In the genomic region with DNA sequence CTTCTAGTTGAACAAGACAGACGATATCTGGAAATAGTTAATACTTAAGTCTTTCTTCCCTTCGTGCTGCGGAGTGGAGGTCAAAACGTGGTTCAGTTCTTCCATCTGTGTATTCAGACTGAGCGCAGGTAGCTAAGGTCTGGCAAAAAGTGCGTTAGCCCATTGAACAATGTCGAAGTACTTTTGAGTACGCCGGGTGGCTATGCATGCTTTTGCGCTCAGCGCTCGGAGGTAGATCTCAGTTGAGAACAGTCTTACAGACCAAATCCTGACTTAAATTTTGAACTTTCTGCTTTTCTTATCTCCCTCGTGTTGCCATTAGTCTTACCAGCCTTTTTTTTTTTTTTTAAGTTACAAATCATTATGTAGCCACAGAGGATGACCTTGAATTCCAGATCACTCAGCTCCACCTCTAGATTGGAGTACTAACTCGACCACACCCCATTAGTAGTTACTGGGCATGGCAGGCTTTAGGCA, we compare ENCODE assay signal across 8 mouse cellular contexts. TPM values are rescaled to one million over a fixed set of nuclear protein-coding genes. Genes with fewer than 3 reads are reported as not detected.
DNase-seq lines count a peak whose midpoint lies in the region; ATAC-seq and TF ChIP-seq lines count a peak whose summit lies in the region.
"Had no signal": no experiment of that assay in that cellular context is flagged by ENCODE, and none has a peak within 500 bp of the region (broad histone marks: within the 10 kb centered on the region; RNA-seq: fewer than 3 reads in every experiment).

No protein-coding gene starts in this region.

- WGBS in heart, embryonic 14.5 days, result under 1% methylated on average over 14 of the region's 14 CpGs
- WGBS in limb, embryonic 11.5 days, result 2% methylated on average over 14 of the region's 14 CpGs
- under 1% methylated on average over 14 of the region's 14 CpGs for WGBS in neural tube, embryonic 13.5 days

- ATAC-seq in heart, embryonic 14.5 days (ENCODE audit: insufficient number of reproducible peaks, insufficient read depth, low FRiP score, low read depth), result no peak
- no peak for ATAC-seq in limb, embryonic 11.5 days (ENCODE audit: insufficient number of reproducible peaks, low FRiP score, low TSS enrichment, low read depth)
- ATAC-seq in neural tube, embryonic 13.5 days (ENCODE audit: low read depth), result no peak

- no peak for DNase-seq in CH12.LX (ENCODE audit: extremely low read depth)
- peak; percentile 74 for DNase-seq in MEL (ENCODE audit: low read depth, low spot score)
- no peak for DNase-seq in limb, embryonic 11.5 days (ENCODE audit: low spot score)
- DNase-seq in right cerebral cortex, postnatal 36 days (ENCODE audit: low spot score in 2 of 2), result no peak
- DNase-seq in yolk sac, embryonic 10.5 days (ENCODE audit: low spot score), result no peak

- no peak for TF ChIP-seq EP300 in CH12.LX (IDR thresholded peaks at IDR 0.05; ENCODE audit: low read length)
- TF ChIP-seq EP300 in MEL (IDR thresholded peaks at IDR 0.05; ENCODE audit: low read depth in 1 of 2, low read length in 2 of 2), result no peak

- H3K9me3 ChIP-seq in CH12.LX (replicated peaks; ENCODE audit: low read length), result no peaks in the 10 kb centered on the region
- no peaks in the 10 kb centered on the region for H3K9me3 ChIP-seq in MEL (replicated peaks; ENCODE audit: insufficient read depth, low read length)
- H3K9me3 ChIP-seq in heart, embryonic 14.5 days (ENCODE audit: control insufficient read depth, low read length), result no peaks in the 10 kb centered on the region
- H3K9me3 ChIP-seq in limb, embryonic 11.5 days (ENCODE audit: control insufficient read depth, low read length), result no peaks in the 10 kb centered on the region
- no peaks in the 10 kb centered on the region for H3K9me3 ChIP-seq in neural tube, embryonic 13.5 days

- H3K79me2 ChIP-seq in CH12.LX (replicated peaks; ENCODE audit: control insufficient read depth, extremely low read depth, insufficient read depth, poor library complexity, severe bottlenecking) (peaks cover 86% of the 10 kb centered on the region), MEL (ENCODE audit: control insufficient read depth, insufficient read depth, low read length, poor library complexity) (peaks cover 89% of the 10 kb centered on the region)

- TF ChIP-seq RAD21 in CH12.LX (IDR thresholded peaks at IDR 0.05; ENCODE audit: low read depth, low read length) (no peak), MEL (IDR thresholded peaks at IDR 0.05; ENCODE audit: low read depth, low read length) (no peak)

- TF ChIP-seq POLR2A in CH12.LX (IDR thresholded peaks at IDR 0.05; ENCODE audit: low read depth, low read length) (no peak), MEL (IDR thresholded peaks at IDR 0.05; ENCODE audit: control insufficient read depth in 1 of 2, insufficient read depth in 1 of 2, low read depth in 1 of 2, low read length in 2 of 2, poor library complexity in 1 of 2) (peak in 1 of 2 experiments; percentile 36; a peak in 1 of 4 replicates)

- H3K4me2 ChIP-seq in CH12.LX (ENCODE audit: insufficient read depth, low read depth, poor library complexity, severe bottlenecking), result peak overlapping the region; percentile 82
- peak overlapping the region; percentile 85 for H3K4me2 ChIP-seq in heart, embryonic 14.5 days (ENCODE audit: low read length)
- H3K4me2 ChIP-seq in limb, embryonic 11.5 days (ENCODE audit: low read depth, severe bottlenecking), result peak overlapping the region; percentile 54
- peak overlapping the region; percentile 97 for H3K4me2 ChIP-seq in neural tube, embryonic 13.5 days

- H3K36me3 ChIP-seq in CH12.LX (replicated peaks in 1 of 2; ENCODE audit: control insufficient read depth in 1 of 2, insufficient read depth in 1 of 2, low read length in 1 of 2) (peaks cover 0 to 16% of the 10 kb centered on the region in 2 experiments), MEL (ENCODE audit: control insufficient read depth in 1 of 2, insufficient read depth in 2 of 2, low read length in 2 of 2) (peaks cover 21 to 40% of the 10 kb centered on the region in 2 experiments)
- H3K36me3 ChIP-seq in heart, embryonic 14.5 days (ENCODE audit: control insufficient read depth, insufficient read depth, low read length), result no peaks in the 10 kb centered on the region
- H3K36me3 ChIP-seq in limb, embryonic 11.5 days (ENCODE audit: control insufficient read depth, insufficient read depth, low read length), result no peaks in the 10 kb centered on the region
- H3K36me3 ChIP-seq in neural tube, embryonic 13.5 days, result no peaks in the 10 kb centered on the region

- H3K9ac ChIP-seq in CH12.LX (ENCODE audit: insufficient read depth, low read depth), result peak overlapping the region; percentile 92
- H3K9ac ChIP-seq in MEL (ENCODE audit: control insufficient read depth, low read depth, low read length, poor library complexity, severe bottlenecking), result peak overlapping the region; percentile 92
- H3K9ac ChIP-seq in heart, embryonic 14.5 days (ENCODE audit: low read length), result peak overlapping the region; percentile 99
- H3K9ac ChIP-seq in limb, embryonic 11.5 days (ENCODE audit: low read length), result peak overlapping the region; percentile 96
- H3K9ac ChIP-seq in neural tube, embryonic 13.5 days, result peak overlapping the region; percentile 94

- H3K4me3 ChIP-seq in CH12.LX (replicated peaks in 1 of 3; ENCODE audit: low read depth in 2 of 3, low read length in 2 of 3, poor library complexity in 1 of 3) (peak overlapping the region; percentile 86 to 99 (median 96)), MEL (ENCODE audit: control insufficient read depth in 1 of 2, insufficient read depth in 1 of 2, low read depth in 2 of 2, low read length in 2 of 2) (peak overlapping the region; percentile 97 to 99)
- H3K4me3 ChIP-seq in heart, embryonic 14.5 days (ENCODE audit: control insufficient read depth in 1 of 2, insufficient read depth in 1 of 2, low read depth in 1 of 2, low read length in 2 of 2), result peak overlapping the region; percentile 85 to 99
- peak overlapping the region; percentile 100 for H3K4me3 ChIP-seq in limb, embryonic 11.5 days (ENCODE audit: low read depth, low read length)
- H3K4me3 ChIP-seq in neural tube, embryonic 13.5 days, result peak overlapping the region; percentile 95

- no peak for TF ChIP-seq CTCF in CH12.LX (conservative IDR thresholded peaks at IDR 0.05 in 1 of 2, IDR thresholded peaks at IDR 0.05 in 1 of 2; ENCODE audit: low read depth in 2 of 2, low read length in 2 of 2)
- no peak for TF ChIP-seq CTCF in MEL (IDR thresholded peaks at IDR 0.05 in 2 of 3, conservative IDR thresholded peaks at IDR 0.05 in 1 of 3; ENCODE audit: control insufficient read depth in 1 of 3, insufficient read depth in 1 of 3, low read depth in 2 of 3, low read length in 3 of 3, poor library complexity in 1 of 3, severe bottlenecking in 1 of 3)

- H3K27me3 ChIP-seq in CH12.LX (replicated peaks) (no peaks in the 10 kb centered on the region), MEL (ENCODE audit: control insufficient read depth in 1 of 2, insufficient read depth in 2 of 2, low read length in 2 of 2) (no peaks in the 10 kb centered on the region)
- no peaks in the 10 kb centered on the region for H3K27me3 ChIP-seq in heart, embryonic 14.5 days (ENCODE audit: control insufficient read depth, insufficient read depth, low read length)
- H3K27me3 ChIP-seq in limb, embryonic 11.5 days (ENCODE audit: control insufficient read depth, insufficient read depth, low read length), result no peaks in the 10 kb centered on the region
- H3K27me3 ChIP-seq in neural tube, embryonic 13.5 days, result no peaks in the 10 kb centered on the region

- H3K27ac ChIP-seq in CH12.LX (ENCODE audit: insufficient read depth, low read depth) (no peak overlapping the region), MEL (ENCODE audit: control insufficient read depth, low read depth, low read length) (peak overlapping the region; percentile 93)
- peak overlapping the region; percentile 82 to 97; a peak in 2 of 4 replicates for H3K27ac ChIP-seq in heart, embryonic 14.5 days (replicated peaks in 1 of 2; ENCODE audit: control insufficient read depth in 1 of 2, insufficient read depth in 1 of 2, low read depth in 2 of 2, low read length in 2 of 2)
- no peak overlapping the region for H3K27ac ChIP-seq in limb, embryonic 11.5 days (replicated peaks; ENCODE audit: low read depth, low read length)
- no peak overlapping the region for H3K27ac ChIP-seq in neural tube, embryonic 13.5 days (replicated peaks)

- in situ Hi-C loops in CH12.LX (cut with MboI; ENCODE audit: low pct_ligation_motif_present, low pct_unique_long_range_greater_than_20kb, low sequenced_read_pairs), result no loop called here

- dilution Hi-C loops in CH12.LX (cut with MboI; ENCODE audit: extremely low pct_ligation_motif_present, extremely low pct_unique_long_range_greater_than_20kb, low sequenced_read_pairs), result no loop called here

- peaks cover 2 to 42% of the 10 kb centered on the region in 2 experiments; a peak in 3 of 4 replicates for H3K4me1 ChIP-seq in CH12.LX (ENCODE audit: control insufficient read depth in 1 of 2, insufficient read depth in 2 of 2)
- H3K4me1 ChIP-seq in MEL (ENCODE audit: control insufficient read depth in 1 of 2, insufficient read depth in 2 of 2, low read length in 2 of 2), result peaks cover 14 to 18% of the 10 kb centered on the region in 2 experiments
- H3K4me1 ChIP-seq in heart, embryonic 14.5 days (ENCODE audit: control insufficient read depth in 2 of 2, insufficient read depth in 2 of 2, low read length in 2 of 2), result peaks cover 8 to 32% of the 10 kb centered on the region in 2 experiments
- H3K4me1 ChIP-seq in limb, embryonic 11.5 days (ENCODE audit: control insufficient read depth, insufficient read depth, low read length), result peaks cover 5% of the 10 kb centered on the region
- peaks cover 33% of the 10 kb centered on the region for H3K4me1 ChIP-seq in neural tube, embryonic 13.5 days (replicated peaks)

RNA-seq across cellular contexts. Expression of a gene that starts 8.3 kb away (rescaled TPM):
- total RNA-seq in CH12.LX (2012; rRNA removed) (598 and 821 TPM in 2 replicates), CH12.LX (2014; rRNA removed) (1,196 and 1,374 TPM in 2 replicates), MEL (2012; rRNA removed) (868 and 882 TPM in 2 replicates)
- polyA plus RNA-seq in CH12.LX (2012; ENCODE audit: insufficient read length, low read depth) (790 and 847 TPM in 2 replicates), MEL (2012; ENCODE audit: insufficient read depth in 1 of 2, insufficient read length in 2 of 2, low read depth in 1 of 2, low replicate concordance in 2 of 2, missing spikeins in 1 of 2) (1,000 to 10,000 TPM in 1 of 2 experiments, 100 to 1,000 TPM in 1; 722 to 2,287 TPM)
- 457 and 471 TPM in 2 replicates for polyA plus RNA-seq in heart, embryonic 14.5 days (2014; fragmentation: Nextera tagmentation; extraction: Ambion mirVana)
- 852 and 860 TPM in 2 replicates for polyA plus RNA-seq in limb, embryonic 11.5 days (2014; fragmentation: Nextera tagmentation; extraction: Ambion mirVana)
- polyA plus RNA-seq in neural tube, embryonic 13.5 days (2015; fragmentation: Nextera tagmentation; extraction: Ambion mirVana), result 298 and 333 TPM in 2 replicates

RNA-seq across cellular contexts. Expression of a gene that starts 29.0 kb away (rescaled TPM):
- total RNA-seq in CH12.LX (2012; rRNA removed), result not detected in 2 replicates
- not detected in 2 replicates for total RNA-seq in CH12.LX (2014; rRNA removed)
- polyA plus RNA-seq in CH12.LX (2012; ENCODE audit: insufficient read length, low read depth), result 0.55 TPM in 1 of 2 replicates, not detected in the other
- not detected in 2 replicates for total RNA-seq in MEL (2012; rRNA removed)
- under 1 TPM in 1 of 2 experiments, not detected in 1; 0.22 TPM for polyA plus RNA-seq in MEL (2012; ENCODE audit: insufficient read depth in 1 of 2, insufficient read length in 2 of 2, low read depth in 1 of 2, low replicate concordance in 2 of 2, missing spikeins in 1 of 2)
- 0.73 and 2.5 TPM in 2 replicates for polyA plus RNA-seq in heart, embryonic 14.5 days (2014; fragmentation: Nextera tagmentation; extraction: Ambion mirVana)
- 2.0 and 3.9 TPM in 2 replicates for polyA plus RNA-seq in limb, embryonic 11.5 days (2014; fragmentation: Nextera tagmentation; extraction: Ambion mirVana)
- polyA plus RNA-seq in neural tube, embryonic 13.5 days (2015; fragmentation: Nextera tagmentation; extraction: Ambion mirVana), result 2.6 and 2.7 TPM in 2 replicates
- polyA plus RNA-seq: large intestine, adult 2 months had no signal

RNA-seq across cellular contexts. Expression of a gene that starts 46.6 kb away (rescaled TPM):
- total RNA-seq in CH12.LX (2012; rRNA removed) (13.1 and 16.2 TPM in 2 replicates), CH12.LX (2014; rRNA removed) (19.6 and 20.4 TPM in 2 replicates), MEL (2012; rRNA removed) (17.9 and 20.4 TPM in 2 replicates)
- polyA plus RNA-seq in CH12.LX (2012; ENCODE audit: insufficient read length, low read depth) (15.1 and 16.6 TPM in 2 replicates), MEL (2012; ENCODE audit: insufficient read depth in 1 of 2, insufficient read length in 2 of 2, low read depth in 1 of 2, low replicate concordance in 2 of 2, missing spikeins in 1 of 2) (10 to 100 TPM in 1 of 2 experiments, not detected in 1; 18.6 TPM)
- polyA plus RNA-seq in heart, embryonic 14.5 days (2014; fragmentation: Nextera tagmentation; extraction: Ambion mirVana), result 0.96 and 1.7 TPM in 2 replicates
- 13.2 and 16.2 TPM in 2 replicates for polyA plus RNA-seq in limb, embryonic 11.5 days (2014; fragmentation: Nextera tagmentation; extraction: Ambion mirVana)
- 12.2 and 12.4 TPM in 2 replicates for polyA plus RNA-seq in neural tube, embryonic 13.5 days (2015; fragmentation: Nextera tagmentation; extraction: Ambion mirVana)

Comparison
In these comparisons a context has a peak if more than half of its experiments do, and no peak if none do; other contexts are left out.
1. H3K27ac ChIP-seq: peak in MEL (single experiment) and heart, embryonic 14.5 days (2 of 2); none in CH12.LX (single experiment), limb, embryonic 11.5 days (single experiment) and neural tube, embryonic 13.5 days (single experiment).
2. Peak in every context shown above with its lines, with median percentiles within 50 percentile points of each other: H3K4me2 ChIP-seq, H3K4me3 ChIP-seq and H3K9ac ChIP-seq.